ENCODE assay signal across 9 mouse cellular contexts in genomic region chr12:86880090-86880723, GRCm38 (mm10). TPM values are rescaled to one million over a fixed set of nuclear protein-coding genes. Genes with fewer than 3 reads are reported as not detected.
DNase-seq lines count a peak whose midpoint lies in the region; ATAC-seq and TF ChIP-seq lines count a peak whose summit lies in the region.
"Had no signal": no experiment of that assay in that cellular context is flagged by ENCODE, and none has a peak within 500 bp of the region (broad histone marks: within the 10 kb centered on the region; RNA-seq: fewer than 3 reads in every experiment).

No protein-coding gene starts in this region.

- no peaks in the 10 kb centered on the region for H3K9me3 ChIP-seq in embryonic facial prominence, embryonic 12.5 days
- no peaks in the 10 kb centered on the region for H3K9me3 ChIP-seq in embryonic facial prominence, embryonic 10.5 days
- no peaks in the 10 kb centered on the region for H3K9me3 ChIP-seq in forebrain, embryonic 10.5 days
- H3K9me3 ChIP-seq in midbrain, embryonic 15.5 days = no peaks in the 10 kb centered on the region

- no peak overlapping the region for H3K9ac ChIP-seq in embryonic facial prominence, embryonic 12.5 days
- H3K9ac ChIP-seq in midbrain, embryonic 15.5 days = peak overlapping the region; percentile 31; the same call in 1 of the 2 replicates

- no peak for DNase-seq in embryonic facial prominence, embryonic 10.5 days (ENCODE audit: low spot score)
- no peak for DNase-seq in left cerebral cortex, adult 2 months (ENCODE audit: extremely low spot score in 1 of 2, low spot score in 2 of 2)
- DNase-seq in left cerebral cortex, adult 18-20 months (ENCODE audit: low spot score in 2 of 2) = no peak
- DNase-seq in forebrain, embryonic 10.5 days (ENCODE audit: extremely low spot score, low spot score) = no peak
- DNase-seq in urinary bladder, adult 2 months (ENCODE audit: low spot score) = no peak
- DNase-seq in frontal cortex, postnatal 36 days (ENCODE audit: low spot score in 2 of 2) = no peak
- DNase-seq: adrenal gland, postnatal 14 days had no signal

- no peaks in the 10 kb centered on the region for H3K27me3 ChIP-seq in embryonic facial prominence, embryonic 12.5 days
- H3K27me3 ChIP-seq in embryonic facial prominence, embryonic 10.5 days (replicated peaks; ENCODE audit: low read depth, poor library complexity, severe bottlenecking) = peaks cover 26% of the 10 kb centered on the region
- peaks cover 32% of the 10 kb centered on the region for H3K27me3 ChIP-seq in forebrain, embryonic 10.5 days (ENCODE audit: poor library complexity, severe bottlenecking)
- H3K27me3 ChIP-seq in midbrain, embryonic 15.5 days (replicated peaks) = no peaks in the 10 kb centered on the region

- peaks cover 15% of the 10 kb centered on the region for H3K4me1 ChIP-seq in embryonic facial prominence, embryonic 12.5 days
- peaks cover 61% of the 10 kb centered on the region for H3K4me1 ChIP-seq in embryonic facial prominence, embryonic 10.5 days
- peaks cover 74% of the 10 kb centered on the region for H3K4me1 ChIP-seq in forebrain, embryonic 10.5 days
- H3K4me1 ChIP-seq in midbrain, embryonic 15.5 days = peaks cover 31% of the 10 kb centered on the region

- WGBS in embryonic facial prominence, embryonic 12.5 days = 57% methylated on average over 3 of the region's 3 CpGs
- WGBS in embryonic facial prominence, embryonic 10.5 days = 69% methylated on average over 3 of the region's 3 CpGs
- 75% methylated on average over 3 of the region's 3 CpGs for WGBS in forebrain, embryonic 10.5 days
- 35% methylated on average over 3 of the region's 3 CpGs for WGBS in midbrain, embryonic 15.5 days

- no peak for ATAC-seq in embryonic facial prominence, embryonic 12.5 days (ENCODE audit: insufficient number of reproducible peaks, insufficient read depth, low FRiP score, low TSS enrichment)
- no peak for ATAC-seq in midbrain, embryonic 15.5 days (replicated peaks)

- TF ChIP-seq CTCF in left cerebral cortex, adult 2 months (IDR thresholded peaks at IDR 0.05) = no peak

- H3K27ac ChIP-seq in embryonic facial prominence, embryonic 12.5 days = no peak overlapping the region
- H3K27ac ChIP-seq in embryonic facial prominence, embryonic 10.5 days (replicated peaks) = no peak overlapping the region
- H3K27ac ChIP-seq in left cerebral cortex, adult 2 months = peak overlapping the region; percentile 4; the same call in 1 of the 2 replicates
- H3K27ac ChIP-seq in forebrain, embryonic 10.5 days = no peak overlapping the region
- peak overlapping the region; percentile 63 for H3K27ac ChIP-seq in midbrain, embryonic 15.5 days

- H3K4me3 ChIP-seq in embryonic facial prominence, embryonic 12.5 days = no peak overlapping the region
- no peak overlapping the region for H3K4me3 ChIP-seq in embryonic facial prominence, embryonic 10.5 days
- peak overlapping the region; percentile 94 for H3K4me3 ChIP-seq in left cerebral cortex, adult 2 months
- peak overlapping the region; percentile 3; the same call in 1 of the 2 replicates for H3K4me3 ChIP-seq in forebrain, embryonic 10.5 days
- peak overlapping the region; percentile 85 for H3K4me3 ChIP-seq in midbrain, embryonic 15.5 days

- intact Hi-C loops in left cerebral cortex, adult 2 months (cut with DNase I) = no loop called here

- H3K36me3 ChIP-seq in embryonic facial prominence, embryonic 12.5 days = no peaks in the 10 kb centered on the region
- H3K36me3 ChIP-seq in embryonic facial prominence, embryonic 10.5 days (replicated peaks) = no peaks in the 10 kb centered on the region; the same call in 1 of the 2 replicates
- H3K36me3 ChIP-seq in forebrain, embryonic 10.5 days (replicated peaks) = peaks cover 18% of the 10 kb centered on the region
- H3K36me3 ChIP-seq in midbrain, embryonic 15.5 days (replicated peaks) = no peaks in the 10 kb centered on the region

- peak overlapping the region; percentile 15; the same call in 1 of the 2 replicates for H3K4me2 ChIP-seq in embryonic facial prominence, embryonic 12.5 days (replicated peaks)
- H3K4me2 ChIP-seq in midbrain, embryonic 15.5 days = peak overlapping the region; percentile 83

RNA-seq across cellular contexts. Expression of gene Irf2bpl, which starts 4.4 kb away (rescaled TPM):
- 53.9 and 59.2 TPM in 2 replicates for polyA plus RNA-seq in embryonic facial prominence, embryonic 12.5 days (2016; fragmentation: Nextera tagmentation; extraction: Ambion mirVana)
- 13.5 and 17.3 TPM in 2 replicates for polyA plus RNA-seq in embryonic facial prominence, embryonic 10.5 days (2016; fragmentation: Nextera tagmentation; extraction: Ambion mirVana)
- 10 to 100 TPM; 74.3 to 80.8 TPM for total RNA-seq in left cerebral cortex, adult 2 months (2021)
- total RNA-seq in left cerebral cortex, adult 18-20 months (2021) = 10 to 100 TPM; 91.6 to 93.6 TPM
- 20.5 and 22.6 TPM in 2 replicates for polyA plus RNA-seq in forebrain, embryonic 10.5 days (2016; fragmentation: Nextera tagmentation; extraction: Ambion mirVana)
- 94.3 and 98.5 TPM in 2 replicates for polyA plus RNA-seq in midbrain, embryonic 15.5 days (2015; fragmentation: Nextera tagmentation; extraction: Ambion mirVana)
- 29.6 and 38.2 TPM in 2 replicates for polyA plus RNA-seq in urinary bladder, adult 2 months (2012; rRNA removed)

Comparison
In these comparisons a context has a peak if more than half of its experiments do, and no peak if none do; other contexts are left out.
1. H3K27ac ChIP-seq: peak in left cerebral cortex, adult 2 months (single experiment) and midbrain, embryonic 15.5 days (single experiment); none in embryonic facial prominence, embryonic 12.5 days (single experiment), embryonic facial prominence, embryonic 10.5 days (single experiment) and forebrain, embryonic 10.5 days (single experiment).
2. H3K4me3 ChIP-seq: peak in left cerebral cortex, adult 2 months (single experiment), forebrain, embryonic 10.5 days (single experiment) and midbrain, embryonic 15.5 days (single experiment); none in embryonic facial prominence, embryonic 12.5 days (single experiment) and embryonic facial prominence, embryonic 10.5 days (single experiment).